Mouse (Mus musculus): ENCODE measurements at regions not wholly inside any gene's neighbourhood (a gene's known extent, or its start where the extent isn't known, plus 50 kb on each side); places are given as distances from the start of the nearest gene placed in this dataset.

- peak; percentile 47 to 64 for DNase-seq (ENCODE audit: extremely low spot score in 1 of 2, low spot score in 1 of 2)
Observed at GRCm38 (mm10) chr1:47961860-47962259, 1069.2 kb upstream of the Slc39a10 start.

- no peak for DNase-seq (ENCODE audit: extremely low spot score in 1 of 2, low spot score in 1 of 2)
Observed at GRCm38 (mm10) chr1:47940688-47941087, 1048.0 kb upstream of the Slc39a10 start.

GRCm38 (mm10) chr1:47914126-47914525 is 1021.5 kb upstream of the Slc39a10 start:
- no peak for DNase-seq (ENCODE audit: extremely low spot score in 1 of 2, low spot score in 1 of 2)

Measured in frontal cortex, adult 2 months (tissue).